Mouse (Mus musculus): Measurements from ENCODE around the gene Nt5dc1.
"Not testable (repeated sequence)": the region's sequence is repeated elsewhere in the genome, so short reads cannot be mapped to it uniquely, and the experiment has no call there.

The Nt5dc1 gene

GRCm38 (mm10) chr10:34418204-34418756 lies at the start of gene Nt5dc1:
Gene Nt5dc1, minus strand, starts transcription at chr10:34418552.
- DNase-seq (ENCODE audit: low read depth in 1 of 2, low spot score in 2 of 2): peak; percentile 82 to 90

- DNase-seq (ENCODE audit: low read depth in 1 of 2, low spot score in 2 of 2): no peak
These were observed 46.0 kb upstream of the Nt5dc1 start for GRCm38 (mm10) chr10:34464321-34464720.

- no peak for DNase-seq (ENCODE audit: low read depth in 1 of 2, low spot score in 2 of 2)
These were observed 43.1 kb upstream of the Nt5dc1 start for GRCm38 (mm10) chr10:34461451-34461850.

- DNase-seq (ENCODE audit: low read depth in 1 of 2, low spot score in 2 of 2): no peak
These were observed 31.1 kb upstream of the Nt5dc1 start for GRCm38 (mm10) chr10:34449469-34449868.

GRCm38 (mm10) chr10:34434191-34434590 lies 15.8 kb upstream of the Nt5dc1 start:
- not testable (repeated sequence) for DNase-seq (ENCODE audit: low read depth in 1 of 2, low spot score in 2 of 2)

GRCm38 (mm10) chr10:34431783-34432182 lies 13.4 kb upstream of the Nt5dc1 start:
- DNase-seq (ENCODE audit: low read depth in 1 of 2, low spot score in 2 of 2): no peak

GRCm38 (mm10) chr10:34418794-34419193 lies 442 bp upstream of the Nt5dc1 start:
- not testable (repeated sequence) for DNase-seq (ENCODE audit: low read depth in 1 of 2, low spot score in 2 of 2)

GRCm38 (mm10) chr10:34399267-34399666 lies 19.1 kb downstream of the Nt5dc1 start:
- DNase-seq (ENCODE audit: low read depth in 1 of 2, low spot score in 2 of 2): no peak

GRCm38 (mm10) chr10:34396959-34397358 lies 21.4 kb downstream of the Nt5dc1 start:
- DNase-seq (ENCODE audit: low read depth in 1 of 2, low spot score in 2 of 2): no peak

GRCm38 (mm10) chr10:34389681-34390080 lies 28.7 kb downstream of the Nt5dc1 start, which contains the start of gene Col10a1:
Gene Col10a1, plus strand, starts transcription at chr10:34389981.
- DNase-seq (ENCODE audit: low read depth in 1 of 2, low spot score in 2 of 2): no peak

GRCm38 (mm10) chr10:34385636-34386035 lies 32.7 kb downstream of the Nt5dc1 start:
- DNase-seq (ENCODE audit: low read depth in 1 of 2, low spot score in 2 of 2): no peak

- no peak for DNase-seq (ENCODE audit: low read depth in 1 of 2, low spot score in 2 of 2)
These were observed 45.0 kb downstream of the Nt5dc1 start for GRCm38 (mm10) chr10:34373332-34373731.

GRCm38 (mm10) chr10:34368138-34368537 lies 50.2 kb downstream of the Nt5dc1 start:
- no peak for DNase-seq (ENCODE audit: low read depth in 1 of 2, low spot score in 2 of 2)

GRCm38 (mm10) chr10:34363756-34364155 lies 54.6 kb downstream of the Nt5dc1 start:
- no peak for DNase-seq (ENCODE audit: low read depth in 1 of 2, low spot score in 2 of 2)

- DNase-seq (ENCODE audit: low read depth in 1 of 2, low spot score in 2 of 2): no peak
These were observed 60.1 kb downstream of the Nt5dc1 start for GRCm38 (mm10) chr10:34358263-34358662.

- no peak for DNase-seq (ENCODE audit: low read depth in 1 of 2, low spot score in 2 of 2)
These were observed 66.2 kb downstream of the Nt5dc1 start for GRCm38 (mm10) chr10:34352166-34352565.

GRCm38 (mm10) chr10:34341886-34342285 lies 76.5 kb downstream of the Nt5dc1 start:
- DNase-seq (ENCODE audit: low read depth in 1 of 2, low spot score in 2 of 2): no peak

GRCm38 (mm10) chr10:34341014-34341413 lies 77.3 kb downstream of the Nt5dc1 start:
- DNase-seq (ENCODE audit: low read depth in 1 of 2, low spot score in 2 of 2): no peak

- no peak for DNase-seq (ENCODE audit: low read depth in 1 of 2, low spot score in 2 of 2)
These were observed 90.0 kb downstream of the Nt5dc1 start for GRCm38 (mm10) chr10:34328310-34328709.

- no peak for DNase-seq (ENCODE audit: low read depth in 1 of 2, low spot score in 2 of 2)
These were observed 91.2 kb downstream of the Nt5dc1 start for GRCm38 (mm10) chr10:34327144-34327543.

GRCm38 (mm10) chr10:34326701-34327100 lies 91.7 kb downstream of the Nt5dc1 start:
- DNase-seq (ENCODE audit: low read depth in 1 of 2, low spot score in 2 of 2): no peak

GRCm38 (mm10) chr10:34320809-34321208 lies 97.5 kb downstream of the Nt5dc1 start:
- no peak for DNase-seq (ENCODE audit: low read depth in 1 of 2, low spot score in 2 of 2)

- no peak for DNase-seq (ENCODE audit: low read depth in 1 of 2, low spot score in 2 of 2)
These were observed 101.1 kb downstream of the Nt5dc1 start for GRCm38 (mm10) chr10:34317217-34317606.

Data from monocyte, adult 2 months (primary cell).